Mouse (Mus musculus) embryonic fibroblast, embryonic 13.5 days (primary cell): ENCODE data around the gene Unc45a. TPM values are rescaled to one million over a fixed set of nuclear protein-coding genes. Genes with fewer than 3 reads are reported as not detected.
"Not testable (repeated sequence)": the region's sequence is repeated elsewhere in the genome, so short reads cannot be mapped to it uniquely, and the experiment has no call there.

Experiments used
- H3K27ac ChIP-seq: 2 replicates; pipeline ENCODE4 v1.5.1; 2012; ENCODE audit warnings: low read length, control low read depth, inconsistent platforms; ENCODE audit not compliant: insufficient read depth
- H3K4me1 ChIP-seq: 2 replicates; pipeline ENCODE4 v1.6.1; 2011; ENCODE audit warnings: low read length; ENCODE audit not compliant: control insufficient read depth, insufficient read depth
- H3K4me3 ChIP-seq: 2 replicates; pipeline ENCODE4 v1.5.1; 2011; ENCODE audit warnings: mild to moderate bottlenecking, control low read depth, low read length; ENCODE audit not compliant: insufficient read depth
- CTCF ChIP-seq: IDR thresholded peaks from 2 replicates; pipeline ENCODE4 v1.5.1; 2011; ENCODE audit warnings: mild to moderate bottlenecking, control low read depth, low read length, moderate library complexity, borderline replicate concordance; ENCODE audit not compliant: insufficient read depth
- POLR2A ChIP-seq: IDR thresholded peaks from 2 replicates; pipeline ENCODE4 v1.6.1; 2011; ENCODE audit warnings: low read depth, mild to moderate bottlenecking, control low read depth, low read length, moderate library complexity
- polyA plus RNA-seq: library from polyadenylated mRNA; stranded (reverse); fragments of >200 nt; gene quantifications from 2 replicates; pipeline ENCODE4 v1.2.4, GENCODE M21; 2011; ENCODE audit warnings: low read depth; ENCODE audit not compliant: missing spikeins, insufficient read length

Unc45a gene
- polyA plus RNA-seq, 1 experiment = 34.4 TPM

DNA sequence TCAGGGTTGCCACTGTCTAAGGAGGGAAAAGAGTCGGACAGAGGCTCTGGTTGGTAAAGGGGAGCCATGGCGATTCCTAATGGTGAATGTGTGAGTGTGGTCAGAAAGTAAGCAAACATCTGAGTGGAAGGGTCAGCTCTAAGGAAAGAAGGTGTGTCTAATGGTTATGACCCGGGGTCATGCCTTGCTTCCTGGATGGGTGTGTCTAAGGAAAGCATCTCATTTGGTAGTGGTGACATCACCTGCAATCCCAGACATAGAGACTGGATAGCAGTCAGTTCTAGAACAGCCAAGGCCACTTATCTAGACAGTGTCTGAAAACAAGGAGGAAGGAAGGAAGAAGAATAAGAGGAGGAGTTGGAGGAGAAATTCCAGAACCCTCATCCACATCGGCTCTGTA lies 6.0 kb downstream of the Unc45a start:
- Histone ChIP-seq H3K4me1 (peaks cover 4% of the 10 kb centered on the region), H3K27ac (no peak overlapping the region), H3K4me3 (no peak overlapping the region)
- no peak for TF ChIP-seq CTCF
- TF ChIP-seq POLR2A = no peak

DNA sequence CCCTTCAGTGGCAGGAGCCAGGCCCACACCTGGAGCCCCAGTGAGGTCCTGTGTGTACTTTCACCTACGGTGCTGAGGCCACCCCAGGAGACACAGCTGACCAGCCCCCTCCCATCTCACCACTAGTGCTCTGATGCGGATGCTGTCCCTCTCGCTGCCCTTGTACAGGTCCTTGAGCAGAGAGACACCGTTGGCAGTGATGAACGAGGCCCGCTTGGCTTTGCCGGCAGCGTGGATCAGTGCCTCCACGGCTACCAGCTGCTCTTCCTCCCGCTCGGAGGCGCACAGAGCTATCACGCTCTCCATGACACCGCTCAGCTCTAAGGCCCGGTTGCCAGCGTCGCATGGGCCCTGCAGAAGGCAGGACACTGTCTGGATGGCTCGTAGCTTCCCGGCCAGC lies 9.4 kb downstream of the Unc45a start:
- TF ChIP-seq CTCF (no peak), POLR2A (no peak)
- Histone ChIP-seq H3K27ac (no peak overlapping the region), H3K4me3 (no peak overlapping the region), H3K4me1 (no peaks in the 10 kb centered on the region)

- TF ChIP-seq POLR2A = no peak
- Histone ChIP-seq H3K4me1 (no peaks in the 10 kb centered on the region), H3K4me3 (no peak overlapping the region), H3K27ac (no peak overlapping the region)
Measured at GRCm38 (mm10) chr7:80330278-80330677, 10.5 kb downstream of the Unc45a start.

- TF ChIP-seq CTCF (no peak), POLR2A (no peak)
- Histone ChIP-seq H3K4me3 (no peak overlapping the region), H3K27ac (no peak overlapping the region), H3K4me1 (no peaks in the 10 kb centered on the region)
Measured at GRCm38 (mm10) chr7:80326076-80326475, 14.7 kb downstream of the Unc45a start.

GRCm38 (mm10) chr7:80325292-80325868 lies 15.4 kb downstream of the Unc45a start:
- H3K4me3 ChIP-seq = no peak overlapping the region
- H3K4me1 ChIP-seq = no peaks in the 10 kb centered on the region
- H3K27ac ChIP-seq = peak overlapping the region; percentile 36; the same call in 1 of the 2 replicates
- no peak for TF ChIP-seq CTCF
- TF ChIP-seq POLR2A = no peak

DNA sequence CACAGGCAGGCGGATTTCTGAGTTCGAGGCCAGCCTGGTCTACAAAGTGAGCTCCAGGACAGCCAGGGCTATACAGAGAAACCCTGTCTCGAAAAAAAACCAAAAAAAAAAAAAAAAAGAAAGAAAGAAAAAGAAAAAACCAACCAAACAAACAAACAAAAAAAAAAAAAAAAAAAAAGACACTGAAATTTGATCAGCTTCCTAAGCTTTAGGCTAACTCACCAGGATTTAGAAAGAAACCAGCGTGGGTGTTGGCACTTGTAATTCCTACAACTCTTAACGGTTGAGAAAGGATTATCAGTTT lies 16.0 kb downstream of the Unc45a start:
- not testable (repeated sequence) for H3K4me3 ChIP-seq, H3K4me1 ChIP-seq
- H3K27ac ChIP-seq = peak overlapping the region; percentile 36; the same call in 1 of the 2 replicates

GRCm38 (mm10) chr7:80324043-80324815 lies 16.6 kb downstream of the Unc45a start, which contains the start of gene Rccd1:
TSS of gene Rccd1 (minus strand) at chr7:80324454.
- Histone ChIP-seq H3K4me3 (peak within 1 kb of the TSS; percentile 72), H3K4me1 (no peaks in the 10 kb centered on the region), H3K27ac (peak within 1 kb of the TSS; percentile 85)
- no peak for TF ChIP-seq CTCF
- TF ChIP-seq POLR2A = peak; percentile 83

GRCm38 (mm10) chr7:80323336-80323735 lies 17.5 kb downstream of the Unc45a start:
- Histone ChIP-seq H3K4me1 (no peaks in the 10 kb centered on the region), H3K4me3 (peak overlapping the region; percentile 72), H3K27ac (no peak overlapping the region; the same call in 1 of the 2 replicates)
- no peak for TF ChIP-seq CTCF

DNA sequence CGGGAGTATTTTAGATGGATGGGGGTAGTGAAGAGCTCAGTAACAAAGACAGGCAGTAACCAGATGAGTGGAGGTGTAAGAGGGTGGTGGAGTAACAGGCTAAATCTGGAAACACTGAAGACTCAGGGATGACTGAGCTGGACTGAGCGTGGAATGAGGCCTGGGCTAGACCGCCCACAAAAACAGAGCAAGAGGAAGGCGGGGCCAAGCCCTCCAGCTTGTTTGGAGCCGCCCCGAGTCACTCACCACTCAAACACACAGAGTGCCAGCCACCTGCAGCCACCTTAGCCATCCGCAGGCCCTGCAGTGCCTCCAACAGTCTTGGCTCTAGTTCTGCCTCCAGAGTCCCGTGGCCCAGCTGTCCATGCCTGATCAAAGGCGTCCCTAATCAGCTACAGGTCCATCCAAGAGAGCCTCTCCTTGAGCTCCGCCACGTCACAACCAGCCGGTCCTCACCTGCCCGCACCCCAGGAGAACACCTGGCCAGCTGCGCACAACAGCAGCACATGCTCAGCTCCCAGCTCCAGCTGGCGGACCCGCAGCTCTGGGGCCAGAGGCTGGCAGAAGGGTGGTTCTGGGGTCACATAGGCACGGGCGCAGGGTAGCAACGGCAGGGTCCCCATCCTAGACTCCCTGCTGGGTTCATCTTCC lies 20.8 kb downstream of the Unc45a start:
- no peak for TF ChIP-seq POLR2A
- TF ChIP-seq CTCF = no peak
- no peak overlapping the region for H3K4me3 ChIP-seq
- no peak overlapping the region for H3K27ac ChIP-seq
- no peaks in the 10 kb centered on the region for H3K4me1 ChIP-seq

GRCm38 (mm10) chr7:80318670-80319069 lies 22.1 kb downstream of the Unc45a start:
- Histone ChIP-seq H3K27ac (no peak overlapping the region), H3K4me3 (no peak overlapping the region), H3K4me1 (no peaks in the 10 kb centered on the region)
- TF ChIP-seq POLR2A (no peak), CTCF (no peak)
